Mouse (Mus musculus): ENCODE measurements around the gene Adamts14.

The Adamts14 gene

DNA sequence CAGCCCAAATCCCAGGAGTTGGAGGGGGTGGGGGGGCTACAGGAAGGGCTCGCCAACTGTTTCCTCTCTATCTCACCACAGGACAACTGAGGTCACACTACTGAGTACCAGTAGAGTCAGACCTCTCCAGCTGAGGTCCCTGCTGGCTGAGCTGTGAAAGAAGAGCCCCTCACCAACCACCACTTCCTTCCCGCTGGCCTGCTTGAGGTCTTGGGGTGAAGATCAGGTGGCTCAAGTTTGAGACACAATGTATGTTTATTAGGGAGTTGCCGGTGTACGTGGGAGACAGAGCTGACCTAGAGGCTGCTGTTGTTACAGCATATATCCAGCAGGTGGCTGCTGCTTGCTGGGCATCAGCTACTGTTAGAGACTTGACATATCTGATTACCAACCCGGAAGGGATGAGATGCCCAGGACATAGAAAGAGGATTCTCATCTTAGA is 2.5 kb upstream of the Adamts14 start:
- DNase-seq (ENCODE audit: extremely low spot score, low spot score) = peak; percentile 55

DNA sequence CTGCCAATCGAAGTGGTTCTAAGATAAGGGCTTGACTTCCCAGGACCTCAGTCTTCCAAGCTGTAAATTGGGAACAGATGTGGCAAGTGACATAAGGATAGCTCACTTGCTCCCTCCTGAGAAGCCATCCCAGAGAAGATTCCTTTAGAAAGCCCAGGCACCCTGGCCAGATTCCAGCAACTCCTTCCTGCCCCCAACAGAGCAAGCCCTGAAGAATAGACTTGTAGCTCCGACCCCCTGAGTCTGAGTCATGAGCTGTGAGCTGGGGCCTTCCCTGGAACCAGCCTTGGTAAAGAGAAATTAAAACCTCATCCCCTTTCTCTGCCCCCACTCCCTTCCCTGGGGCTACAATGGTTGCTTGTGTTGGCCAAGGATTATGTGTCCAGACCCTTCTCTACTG is 1.3 kb upstream of the Adamts14 start:
- no peak for DNase-seq (ENCODE audit: extremely low spot score, low spot score)

DNA sequence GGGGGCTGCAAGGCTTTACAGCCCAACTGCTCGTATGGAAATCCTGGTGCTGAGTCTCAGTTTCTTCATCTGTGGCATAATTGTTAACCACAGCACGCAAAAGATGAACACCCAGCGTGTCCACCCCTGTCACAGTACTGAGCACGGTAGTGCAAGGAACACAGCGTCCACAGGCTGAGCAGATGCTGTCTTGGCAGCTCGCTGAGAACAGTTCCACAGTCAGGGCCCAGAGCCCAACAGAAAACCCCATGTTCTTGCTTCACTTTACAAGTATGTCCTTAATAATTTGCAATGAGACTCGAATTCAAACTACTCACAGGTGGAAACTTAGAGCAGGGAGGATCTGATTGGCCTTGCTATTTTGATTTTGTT is 592 bp upstream of the Adamts14 start:
- no peak for DNase-seq (ENCODE audit: extremely low spot score, low spot score)

DNA sequence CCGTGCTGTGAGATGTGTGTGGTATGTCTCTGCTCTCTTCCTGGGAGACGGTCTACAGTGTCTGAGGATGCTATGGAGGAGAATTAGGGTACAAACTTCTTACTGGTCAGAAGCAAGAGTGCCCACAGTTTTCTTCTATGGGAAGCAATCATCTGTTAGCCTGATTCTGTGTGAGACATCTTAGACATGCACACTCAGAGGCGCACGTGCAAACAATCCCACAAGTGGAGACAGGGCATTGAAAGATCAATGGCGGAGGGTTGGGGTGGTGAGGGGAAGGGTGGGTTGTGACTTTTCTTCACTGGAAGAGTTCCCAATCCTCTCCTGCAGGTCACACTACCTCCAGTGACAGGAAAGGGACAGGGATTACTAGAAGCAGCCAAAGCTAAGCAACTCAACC is 607 bp downstream of the Adamts14 start:
- DNase-seq (ENCODE audit: extremely low spot score, low spot score) = no peak

DNA sequence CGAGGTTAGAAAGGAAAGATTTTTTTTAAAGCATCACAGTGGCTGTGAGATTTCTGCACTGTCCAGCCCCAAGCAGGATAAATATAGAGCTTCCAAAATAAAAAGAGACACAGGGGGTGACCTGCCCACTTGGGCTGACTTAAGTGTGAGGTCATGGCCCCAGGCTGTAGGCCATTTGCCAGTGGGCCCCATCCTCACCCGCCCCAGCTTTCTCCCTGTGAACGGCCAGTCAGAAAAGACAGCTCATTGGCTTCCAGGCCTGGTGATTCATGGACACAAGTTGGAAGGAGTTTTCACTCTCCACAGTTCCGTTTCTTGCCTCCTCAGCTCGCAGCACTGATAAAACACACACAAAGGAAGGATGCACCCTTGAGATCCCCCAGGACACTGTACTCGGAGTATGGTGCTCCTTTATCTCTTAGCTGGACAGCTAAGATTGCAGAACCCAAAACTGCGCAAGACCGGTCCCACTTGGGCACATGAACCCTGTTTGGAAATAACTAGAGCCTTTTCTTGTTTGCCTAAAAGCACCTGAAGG is 1.1 kb downstream of the Adamts14 start:
- DNase-seq (ENCODE audit: extremely low spot score, low spot score) = no peak

DNA sequence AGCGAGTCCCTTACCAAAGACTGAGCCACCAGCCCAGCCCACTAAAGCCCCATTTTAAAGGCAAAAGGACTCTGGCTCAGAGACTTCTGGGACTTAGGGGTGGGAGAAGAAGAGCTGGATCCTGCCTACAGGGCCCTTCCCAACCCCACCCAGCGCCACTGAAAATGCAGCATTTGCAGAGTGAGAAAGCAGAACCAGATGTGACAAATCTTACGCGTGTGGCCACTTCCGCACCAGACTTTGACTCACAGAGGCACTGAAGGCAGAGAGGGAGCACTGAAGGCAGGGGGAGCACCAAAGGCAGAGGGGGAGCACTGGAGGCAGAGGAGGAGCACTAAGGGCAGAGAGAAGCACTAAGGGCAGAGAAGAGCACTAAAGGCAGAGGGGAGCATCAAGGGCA is 5.9 kb downstream of the Adamts14 start:
- no peak for DNase-seq (ENCODE audit: extremely low spot score, low spot score)

DNA sequence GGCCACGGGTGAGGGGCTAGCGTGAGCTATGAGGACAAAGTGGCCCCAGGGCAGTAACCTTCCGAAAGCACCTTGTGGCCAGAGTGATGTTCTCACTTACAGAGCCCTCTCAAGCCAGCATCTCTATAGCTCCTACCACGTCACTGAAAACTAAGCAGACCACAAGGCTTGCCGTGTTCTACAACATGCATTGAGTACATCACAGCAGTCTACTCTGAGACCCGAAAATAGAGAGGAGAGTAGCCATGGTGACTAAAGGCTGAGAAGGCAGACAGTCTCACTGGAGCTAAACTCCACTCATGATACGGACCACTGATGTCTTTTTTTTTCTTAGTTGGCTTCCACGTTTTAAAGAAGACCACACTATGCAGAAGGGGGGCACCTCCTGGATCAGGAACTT is 9.6 kb downstream of the Adamts14 start:
- DNase-seq (ENCODE audit: extremely low spot score, low spot score) = no peak

DNA sequence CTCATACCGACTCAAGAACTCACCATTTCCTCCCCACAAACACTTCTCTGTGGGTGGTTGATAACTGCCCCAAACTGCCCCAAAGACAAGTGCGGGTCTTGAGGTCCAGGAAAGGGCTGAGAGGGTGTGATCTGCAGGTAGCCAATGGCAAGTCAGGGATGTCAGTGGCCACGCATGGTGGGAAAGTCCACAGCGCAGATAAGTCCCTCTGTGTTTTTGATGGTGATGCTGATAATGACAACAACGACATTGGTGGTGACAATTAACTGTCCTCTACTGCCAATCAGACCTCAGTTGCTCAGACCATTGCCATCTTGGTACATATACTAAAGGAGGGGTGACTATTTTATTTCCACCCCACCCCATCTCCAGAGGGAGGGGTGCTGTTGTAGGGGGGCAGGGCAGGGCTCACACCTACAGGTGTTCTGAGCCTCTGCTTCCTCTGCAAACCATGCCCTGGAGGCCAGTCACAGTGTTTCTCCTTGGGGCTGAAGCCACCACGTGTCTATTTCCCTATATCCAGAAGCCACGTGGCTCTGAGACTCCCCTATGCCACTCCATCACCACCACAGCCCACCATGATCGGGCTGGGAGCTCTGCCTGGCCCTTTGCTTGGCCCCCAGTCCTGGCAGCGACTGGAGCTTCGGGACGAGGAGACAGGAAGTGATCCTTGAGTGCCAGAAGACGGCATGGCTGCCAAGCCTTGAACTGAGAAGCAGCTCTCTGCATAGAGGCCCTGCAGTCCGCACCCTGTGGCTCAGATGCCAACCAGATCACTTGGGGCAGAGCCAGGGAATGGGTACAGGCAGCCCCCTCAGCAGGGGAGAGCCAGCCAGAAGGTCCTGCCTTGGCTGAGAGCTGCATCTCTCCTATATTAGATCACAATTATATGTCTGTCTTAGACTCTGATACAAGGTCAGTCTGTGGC is 11.7 kb downstream of the Adamts14 start:
- DNase-seq (ENCODE audit: extremely low spot score, low spot score) = no peak

DNA sequence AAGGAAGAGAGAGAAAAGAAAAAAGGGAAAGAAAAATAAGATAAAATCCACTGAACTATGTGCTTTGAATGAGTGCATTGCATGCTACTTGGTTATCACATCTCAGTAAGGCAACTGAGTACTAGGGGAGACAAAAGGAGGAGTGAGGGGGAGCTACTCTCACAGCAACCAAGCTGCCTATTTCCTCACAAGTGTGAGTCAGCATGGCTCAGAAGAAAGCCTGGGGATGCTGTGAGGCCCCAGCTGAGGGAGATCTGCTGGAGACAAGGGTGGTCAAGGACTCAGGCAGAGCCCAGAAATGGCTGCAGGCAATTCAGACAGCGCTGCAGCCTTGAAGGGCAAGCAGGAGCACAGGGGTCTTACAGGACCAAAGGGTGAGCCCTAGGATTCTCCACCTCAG is 15.1 kb downstream of the Adamts14 start:
- DNase-seq (ENCODE audit: extremely low spot score, low spot score) = no peak

DNA sequence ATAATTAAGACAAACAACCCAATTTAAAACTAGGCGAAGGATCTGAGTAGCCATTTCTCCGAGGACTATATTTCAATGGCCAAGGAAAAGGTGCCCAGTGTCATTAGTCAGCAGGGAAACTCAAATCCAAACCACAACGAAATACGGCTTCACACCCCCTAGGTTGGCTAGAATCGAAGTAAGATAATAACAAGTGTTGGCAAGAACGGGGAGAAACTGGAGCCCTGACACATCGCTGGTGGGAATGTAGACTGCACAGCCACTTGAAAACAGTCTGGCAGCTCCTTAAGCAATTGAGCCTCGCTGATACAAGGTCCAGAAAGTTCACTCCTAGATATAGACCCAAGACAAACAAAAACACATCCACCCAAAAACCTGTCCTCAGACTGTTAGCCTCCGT is 16.6 kb downstream of the Adamts14 start:
- no peak for DNase-seq (ENCODE audit: extremely low spot score, low spot score)

DNA sequence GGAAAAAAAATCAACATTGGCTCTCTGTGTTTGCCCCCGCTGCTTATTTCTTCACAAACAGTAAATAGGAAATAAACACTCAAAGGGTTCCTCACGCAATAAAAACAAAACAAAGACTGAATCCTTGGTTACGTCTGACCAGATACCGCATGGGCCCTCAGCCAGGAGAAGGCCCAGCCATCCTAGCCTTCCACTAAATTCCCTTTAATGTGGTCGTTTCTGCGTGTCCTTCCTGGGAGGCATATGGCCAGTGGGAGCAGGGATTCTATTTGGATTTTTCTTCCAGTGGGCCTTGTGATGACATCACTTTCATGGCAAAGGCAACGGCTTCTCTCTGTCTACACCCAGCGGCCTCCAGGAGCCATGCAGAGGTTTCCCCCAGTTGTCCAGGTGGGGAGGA is 18.0 kb downstream of the Adamts14 start:
- DNase-seq (ENCODE audit: extremely low spot score, low spot score) = no peak

DNA sequence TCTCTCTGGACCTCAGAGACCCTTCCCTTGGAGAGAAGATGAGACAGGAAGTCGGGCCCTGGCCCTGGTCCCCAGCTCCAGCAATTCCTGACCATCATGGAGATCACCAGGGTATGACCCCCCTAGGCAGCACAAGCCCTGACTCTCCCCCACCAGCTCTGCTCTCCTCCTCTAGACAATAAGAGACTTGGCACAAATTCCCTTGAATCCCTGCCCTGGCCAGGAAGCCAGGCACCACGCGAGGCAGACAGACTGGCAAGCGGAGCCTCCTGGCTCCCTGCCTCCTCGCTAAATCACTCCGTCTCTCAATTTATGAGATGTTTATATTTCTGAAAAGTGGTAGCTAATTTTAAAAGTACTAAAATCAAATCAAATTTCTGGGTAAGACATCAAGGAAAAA is 18.5 kb downstream of the Adamts14 start:
- DNase-seq (ENCODE audit: extremely low spot score, low spot score) = no peak

DNA sequence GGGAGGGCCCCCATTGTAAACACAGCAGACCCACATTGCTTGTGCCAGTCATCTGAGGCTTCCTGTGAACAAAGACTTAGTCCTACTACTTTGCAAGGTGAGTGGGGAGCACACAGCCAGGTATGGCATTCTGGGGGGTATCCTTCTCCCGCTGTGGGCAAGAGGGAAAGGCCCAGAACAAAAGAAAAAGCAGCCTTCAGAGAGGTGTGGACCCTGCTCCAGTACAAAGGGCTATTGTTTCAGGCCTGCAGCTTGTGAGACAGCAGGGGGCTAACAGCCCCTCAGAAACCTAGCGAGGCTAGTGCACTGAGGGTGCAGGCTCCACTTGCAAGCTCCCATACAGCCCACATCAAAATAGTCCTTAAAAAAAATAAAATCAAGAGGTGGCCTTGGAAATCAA is 23.3 kb downstream of the Adamts14 start:
- DNase-seq (ENCODE audit: extremely low spot score, low spot score) = no peak

DNA sequence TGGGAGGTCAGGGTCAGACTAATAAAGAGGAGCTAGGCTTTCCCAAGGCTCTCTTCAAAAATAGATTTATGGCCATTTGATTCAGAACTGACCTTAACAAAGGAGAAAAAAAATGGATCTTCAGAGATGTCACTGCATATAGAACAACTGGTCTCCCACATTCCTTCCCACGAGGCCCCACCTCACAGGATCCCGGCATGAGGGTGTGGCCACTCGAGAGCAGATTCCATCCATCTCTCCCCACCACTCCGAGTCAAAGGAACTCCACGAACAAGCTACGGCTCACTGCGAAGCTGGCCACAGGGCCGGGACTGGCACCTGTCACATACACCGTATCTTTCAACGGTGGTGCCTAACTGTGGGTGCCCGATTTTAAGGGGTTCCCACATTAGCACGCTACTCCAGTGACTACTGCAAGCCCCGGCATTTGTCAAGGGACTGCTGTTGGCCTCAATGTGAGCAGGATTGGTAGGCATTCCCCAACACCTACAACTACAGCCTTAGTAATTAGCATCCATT is 24.6 kb downstream of the Adamts14 start:
- DNase-seq (ENCODE audit: extremely low spot score, low spot score) = no peak

DNA sequence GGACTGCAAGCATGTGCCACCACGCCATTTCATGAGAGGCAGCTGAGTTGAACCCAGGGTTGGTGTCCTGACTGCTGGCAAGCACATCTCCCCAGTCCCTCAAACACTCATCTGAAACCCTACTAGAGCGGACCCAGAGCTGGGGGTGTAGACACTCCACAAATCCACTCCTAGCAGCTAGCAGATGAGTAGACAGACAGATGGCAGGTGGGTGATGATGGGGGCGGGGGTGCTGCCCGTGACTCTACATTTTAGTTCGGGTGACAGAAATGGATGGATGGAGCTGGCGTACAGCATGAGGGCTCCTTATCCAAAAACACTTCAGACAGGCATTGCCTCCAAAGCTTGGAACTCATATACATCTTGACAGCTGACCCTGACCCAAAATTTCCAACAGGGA is 26.9 kb downstream of the Adamts14 start:
- no peak for DNase-seq (ENCODE audit: extremely low spot score, low spot score)

DNA sequence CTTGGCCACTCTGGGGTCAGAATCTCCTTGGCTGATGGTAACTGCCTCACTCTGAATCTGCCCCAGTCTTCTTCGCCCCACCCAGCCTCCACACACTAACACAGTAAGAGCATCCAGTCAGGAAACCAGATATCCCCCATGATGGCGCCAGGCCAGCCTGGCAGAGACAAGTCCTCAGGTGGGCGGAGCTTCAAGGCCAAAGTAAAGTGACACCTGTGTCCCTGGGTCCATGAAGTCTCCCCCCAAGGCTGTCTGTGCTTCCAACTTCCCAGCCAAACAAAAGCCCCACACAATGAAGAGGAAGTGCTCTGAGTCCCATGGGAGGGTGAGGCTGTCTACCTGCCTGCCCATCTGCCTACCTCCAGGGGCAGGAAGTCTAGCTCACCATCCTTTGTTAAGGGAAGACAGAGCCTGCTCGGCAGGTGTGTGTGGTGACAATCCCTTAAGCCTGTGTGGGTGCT is 31.2 kb downstream of the Adamts14 start:
- DNase-seq (ENCODE audit: extremely low spot score, low spot score) = no peak

DNA sequence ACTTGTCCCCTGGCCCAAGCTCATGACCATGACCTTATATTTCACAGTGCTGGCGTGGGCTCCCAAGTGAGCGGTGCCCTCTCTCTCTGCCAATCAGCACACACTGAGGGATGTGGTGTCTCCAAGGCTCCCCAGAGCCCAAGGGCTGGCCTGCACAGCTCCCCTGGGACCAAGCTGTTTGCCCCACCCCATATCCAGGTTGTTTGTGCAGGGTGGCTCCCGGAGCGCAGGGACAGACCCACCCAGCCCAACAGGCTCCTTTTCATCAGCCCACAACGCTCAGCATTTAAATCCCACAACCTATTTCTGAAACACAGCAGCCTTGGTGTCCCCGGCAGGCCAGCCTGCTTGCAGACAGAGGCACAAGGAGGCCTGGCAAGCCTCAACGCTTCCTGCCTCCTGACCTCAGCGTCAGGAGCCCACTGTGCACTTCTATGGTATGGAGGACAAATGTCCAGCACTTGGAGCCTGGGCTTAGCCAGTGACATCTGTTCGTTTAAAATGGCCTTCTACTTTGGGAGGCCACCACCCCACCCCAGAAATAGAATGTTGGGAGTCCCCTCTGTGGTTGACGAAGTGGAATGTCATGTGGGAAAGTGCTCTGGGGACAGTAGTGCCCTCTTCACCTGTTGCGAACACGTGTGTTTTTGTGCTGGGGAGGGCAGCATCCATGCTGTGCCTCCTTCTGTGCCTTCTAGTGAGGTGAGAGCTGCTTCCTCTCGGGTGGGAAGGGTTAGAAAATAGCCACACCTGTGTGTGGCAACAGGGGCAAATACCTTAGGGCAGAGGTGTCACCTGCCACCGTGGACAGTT is 32.9 kb downstream of the Adamts14 start:
- no peak for DNase-seq (ENCODE audit: extremely low spot score, low spot score)

DNA sequence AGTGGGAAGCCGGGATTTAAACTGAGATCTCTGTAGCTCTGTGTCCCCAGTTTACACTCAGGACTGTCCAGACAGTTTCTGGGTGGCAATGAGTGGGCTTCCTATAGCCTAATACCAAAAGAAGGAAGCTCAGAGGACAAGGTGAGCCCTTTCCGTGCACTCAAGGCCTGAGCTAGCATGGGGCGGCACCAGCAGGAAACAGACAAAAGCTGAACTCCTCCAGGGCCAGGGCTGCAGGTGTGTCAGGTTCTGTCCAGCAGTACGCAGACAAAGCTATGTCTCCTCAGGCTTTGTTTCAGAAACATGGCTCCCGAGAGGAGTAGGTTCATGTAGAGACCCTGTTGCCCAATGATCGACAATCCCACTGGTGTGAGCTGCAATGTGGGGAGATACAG is 35.9 kb downstream of the Adamts14 start:
- no peak for DNase-seq (ENCODE audit: extremely low spot score, low spot score)

DNA sequence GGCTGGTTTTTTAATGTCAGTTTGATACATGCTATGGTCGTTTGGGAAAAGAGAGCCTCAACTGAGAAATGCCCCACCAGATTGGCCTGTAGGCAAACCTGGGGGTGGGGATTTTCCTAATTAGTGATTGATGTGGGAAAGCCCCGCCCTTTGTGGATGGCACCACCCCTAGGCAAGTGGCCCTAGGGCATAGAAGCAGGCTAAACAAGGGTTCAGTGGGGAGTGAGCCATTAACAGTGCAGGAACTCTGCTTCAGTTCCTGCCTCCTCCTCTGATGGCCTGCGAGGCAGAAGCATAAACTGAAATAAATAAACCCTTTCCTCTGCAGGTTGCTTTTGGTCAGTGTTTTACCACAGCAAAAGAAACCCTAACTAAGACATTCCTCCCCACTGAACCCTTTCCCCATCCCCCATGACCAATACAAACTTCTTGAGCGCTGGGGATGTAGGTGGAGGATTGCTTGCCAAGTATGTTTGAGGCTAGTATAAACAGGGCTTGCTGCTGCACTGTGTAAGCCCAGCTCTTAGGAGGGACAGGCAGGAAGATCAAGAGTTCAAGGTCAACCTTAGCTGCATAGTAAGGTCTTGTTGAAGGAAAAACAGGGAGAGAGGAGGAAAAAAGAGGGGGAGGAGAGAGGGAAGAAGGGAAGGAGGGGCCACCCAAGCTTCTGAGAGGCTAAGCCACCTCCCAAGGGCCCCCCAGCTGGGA is 36.4 kb downstream of the Adamts14 start:
- no peak for DNase-seq (ENCODE audit: extremely low spot score, low spot score)

DNA sequence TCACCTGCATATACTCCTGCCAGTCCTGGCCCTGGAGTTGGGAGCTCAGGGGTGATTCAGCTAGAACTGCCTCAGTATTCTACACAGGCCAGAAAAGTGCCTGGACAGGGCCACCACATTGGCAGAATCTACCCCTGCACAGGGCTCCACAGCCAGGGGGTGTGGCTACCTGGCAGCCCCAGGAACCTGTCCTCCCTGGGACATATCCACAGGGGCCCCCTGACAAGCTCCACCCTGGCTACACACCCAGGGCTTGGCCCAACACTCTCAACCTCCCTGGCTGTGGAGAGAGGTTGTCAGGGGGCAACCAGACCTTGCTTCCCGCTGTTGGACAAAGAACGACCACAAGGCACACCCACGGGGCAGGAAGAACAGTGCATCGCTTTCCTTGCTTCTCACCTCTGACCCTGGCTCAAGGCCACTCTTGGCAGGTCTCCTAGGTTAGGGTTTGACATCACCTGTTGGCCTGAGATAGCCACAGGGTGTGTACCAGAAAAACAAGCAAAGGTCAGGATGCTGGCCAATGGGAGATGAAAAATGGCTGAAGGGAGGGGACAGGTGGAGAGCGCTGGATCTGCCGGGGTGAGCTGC is 37.5 kb downstream of the Adamts14 start:
- no peak for DNase-seq (ENCODE audit: extremely low spot score, low spot score)

DNA sequence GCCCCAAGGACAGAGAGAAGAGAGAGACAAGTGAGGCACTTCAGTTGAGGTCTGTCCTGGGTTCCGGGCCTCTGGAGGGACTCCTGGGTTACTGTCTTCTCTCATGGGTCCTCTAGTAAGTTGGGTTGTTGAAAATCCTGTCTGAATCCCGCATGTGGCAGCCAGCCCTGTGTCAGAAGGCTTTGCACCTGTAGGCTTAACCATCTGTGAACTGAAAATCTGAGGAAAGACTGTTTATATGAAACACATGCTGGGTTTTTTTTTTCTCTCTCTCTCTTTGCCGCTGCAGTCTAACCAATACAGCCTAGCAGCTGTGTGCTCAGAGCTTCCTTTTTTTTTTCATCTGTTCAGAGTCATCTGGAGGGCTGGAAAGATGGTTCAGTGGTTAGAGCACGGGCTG is 38.9 kb downstream of the Adamts14 start:
- no peak for DNase-seq (ENCODE audit: extremely low spot score, low spot score)

Data from neural tube, embryonic 10.5 days (tissue).